Mouse (Mus musculus): ENCODE data around the gene Tjp1. TPM values are rescaled to one million over a fixed set of nuclear protein-coding genes. Genes with fewer than 3 reads are reported as not detected.
A peak's percentile ranks its signal among the peaks of the same experiment; 100 is the strongest.

The Tjp1 gene
- polyA plus RNA-seq, 1 experiment from 2014 or later: 19.7 TPM

DNA sequence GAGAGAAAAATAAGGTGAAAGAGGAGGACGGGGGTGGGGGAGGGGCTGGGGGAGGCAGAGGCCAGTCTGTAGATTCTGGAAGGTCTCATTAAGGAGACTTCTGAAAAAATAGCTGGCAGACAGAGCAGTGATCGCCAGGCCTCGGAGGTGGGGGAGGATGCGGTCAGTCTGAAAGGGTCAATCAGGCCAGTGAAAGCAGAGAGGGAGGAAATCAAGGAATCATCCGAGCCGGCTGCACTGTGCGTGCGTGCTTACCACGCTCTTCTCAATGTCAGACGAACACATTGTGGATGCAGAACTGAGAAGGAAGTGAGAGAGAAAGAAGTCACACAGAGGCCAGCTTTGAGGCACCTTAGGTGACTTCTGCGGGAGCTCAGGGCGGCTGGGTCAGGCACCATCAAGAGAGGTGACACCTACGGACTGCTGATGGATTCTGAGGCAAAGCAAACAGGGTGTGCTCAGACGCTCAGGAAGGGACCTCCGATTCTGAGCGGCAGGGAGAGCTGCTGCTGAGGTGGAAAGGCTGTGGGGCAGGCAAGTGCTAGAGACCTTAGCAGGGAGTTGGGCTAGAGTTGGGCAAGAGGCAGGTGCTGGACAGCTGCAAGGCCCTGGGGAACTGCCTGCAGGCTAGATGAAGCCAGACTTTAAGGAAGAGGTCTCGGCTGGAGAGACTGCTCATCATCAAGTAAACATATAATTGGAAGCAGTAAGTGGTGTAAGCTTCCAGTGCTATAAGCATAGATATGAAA is 133.7 kb downstream of the Tjp1 start:
- no peaks in the 10 kb centered on the region for H3K36me3 ChIP-seq (ENCODE audit: control insufficient read depth, insufficient read depth)
- no peak overlapping the region for H3K27ac ChIP-seq (ENCODE audit: low read length)
- no peak overlapping the region for H3K4me3 ChIP-seq (ENCODE audit: low read length)
- H3K9ac ChIP-seq (ENCODE audit: low read length): peak overlapping the region; percentile 6; the same call in 1 of the 2 replicates
- 10% methylated on average over 17 of the region's 17 CpGs for WGBS
- H3K9me3 ChIP-seq (replicated peaks; ENCODE audit: control insufficient read depth, low read length): no peaks in the 10 kb centered on the region
- peaks cover 16% of the 10 kb centered on the region for H3K4me1 ChIP-seq (ENCODE audit: control insufficient read depth, insufficient read depth, low read length)
- peak; percentile 37; the same call in 1 of the 2 replicates for ATAC-seq (replicated peaks; ENCODE audit: extremely low read depth, insufficient read depth, low FRiP score)
- H3K27me3 ChIP-seq (ENCODE audit: control insufficient read depth, insufficient read depth, low read length): no peaks in the 10 kb centered on the region
- H3K4me2 ChIP-seq (ENCODE audit: low read depth, low read length): peak overlapping the region; percentile 33

DNA sequence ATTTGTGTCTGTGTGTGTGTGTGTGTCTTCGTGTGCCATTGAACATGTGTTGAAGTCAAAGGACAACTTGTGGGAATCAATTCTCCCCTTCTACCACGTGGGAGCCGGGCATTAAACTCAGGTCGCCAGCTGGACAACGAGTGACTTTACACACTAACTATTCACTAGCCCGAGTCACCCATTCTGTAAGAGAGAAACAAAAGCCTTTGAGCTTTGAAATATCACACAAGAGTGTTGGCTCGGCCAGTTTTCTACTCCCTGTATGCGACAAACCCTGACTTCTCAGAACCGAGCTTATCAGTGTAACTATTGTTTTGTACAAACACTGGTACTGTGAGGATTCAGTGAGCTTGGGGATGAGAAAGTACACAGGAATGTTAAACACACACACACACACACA is 134.6 kb downstream of the Tjp1 start:
- 61% methylated on average over 9 of the region's 9 CpGs for WGBS

GRCm38 (mm10) chr7:65389539-65389938 is 138.0 kb downstream of the Tjp1 start:
- H3K4me2 ChIP-seq (ENCODE audit: low read depth, low read length): no peak overlapping the region
- H3K4me3 ChIP-seq (ENCODE audit: low read length): no peak overlapping the region
- H3K4me1 ChIP-seq (ENCODE audit: control insufficient read depth, insufficient read depth, low read length): peaks cover 19% of the 10 kb centered on the region
- no peaks in the 10 kb centered on the region for H3K9me3 ChIP-seq (replicated peaks; ENCODE audit: control insufficient read depth, low read length)
- no peak overlapping the region for H3K9ac ChIP-seq (ENCODE audit: low read length)
- no peaks in the 10 kb centered on the region for H3K36me3 ChIP-seq (ENCODE audit: control insufficient read depth, insufficient read depth)
- 88% methylated on average over 7 of the region's 7 CpGs for WGBS
- H3K27ac ChIP-seq (ENCODE audit: low read length): no peak overlapping the region
- H3K27me3 ChIP-seq (ENCODE audit: control insufficient read depth, insufficient read depth, low read length): no peaks in the 10 kb centered on the region
- no peak for ATAC-seq (replicated peaks; ENCODE audit: extremely low read depth, insufficient read depth, low FRiP score)

More for the DNA sequence above, 134.6 kb downstream of the Tjp1 start:
- no peaks in the 10 kb centered on the region for H3K9me3 ChIP-seq (replicated peaks; ENCODE audit: control insufficient read depth, low read length)
- no peaks in the 10 kb centered on the region for H3K36me3 ChIP-seq (ENCODE audit: control insufficient read depth, insufficient read depth)
- H3K9ac ChIP-seq (ENCODE audit: low read length): no peak overlapping the region
- H3K27ac ChIP-seq (ENCODE audit: low read length): no peak overlapping the region
- no peak overlapping the region for H3K4me3 ChIP-seq (ENCODE audit: low read length)
- H3K4me1 ChIP-seq (ENCODE audit: control insufficient read depth, insufficient read depth, low read length): peaks cover 23% of the 10 kb centered on the region
- no peaks in the 10 kb centered on the region for H3K27me3 ChIP-seq (ENCODE audit: control insufficient read depth, insufficient read depth, low read length)
- H3K4me2 ChIP-seq (ENCODE audit: low read depth, low read length): no peak overlapping the region
- ATAC-seq (replicated peaks; ENCODE audit: extremely low read depth, insufficient read depth, low FRiP score): no peak

GRCm38 (mm10) chr7:65388243-65389013 is 139.2 kb downstream of the Tjp1 start:
- Histone ChIP-seq H3K27me3 (ENCODE audit: control insufficient read depth, insufficient read depth, low read length) (no peaks in the 10 kb centered on the region), H3K9me3 (replicated peaks; ENCODE audit: control insufficient read depth, low read length) (no peaks in the 10 kb centered on the region), H3K4me2 (ENCODE audit: low read depth, low read length) (peak overlapping the region; percentile 21; the same call in 1 of the 2 replicates), H3K4me1 (ENCODE audit: control insufficient read depth, insufficient read depth, low read length) (peaks cover 9% of the 10 kb centered on the region), H3K4me3 (ENCODE audit: low read length) (no peak overlapping the region), H3K36me3 (ENCODE audit: control insufficient read depth, insufficient read depth) (no peaks in the 10 kb centered on the region), H3K27ac (ENCODE audit: low read length) (peak overlapping the region; percentile 82), H3K9ac (ENCODE audit: low read length) (peak overlapping the region; percentile 46)
- ATAC-seq (replicated peaks; ENCODE audit: extremely low read depth, insufficient read depth, low FRiP score): peak; percentile 93
- 58% methylated on average over 8 of the region's 8 CpGs for WGBS

- 83% methylated on average over 7 of the region's 7 CpGs for WGBS
- H3K9me3 ChIP-seq (replicated peaks; ENCODE audit: control insufficient read depth, low read length): no peaks in the 10 kb centered on the region
- no peak overlapping the region for H3K9ac ChIP-seq (ENCODE audit: low read length)
- no peak for ATAC-seq (replicated peaks; ENCODE audit: extremely low read depth, insufficient read depth, low FRiP score)
- no peak overlapping the region for H3K4me2 ChIP-seq (ENCODE audit: low read depth, low read length)
- peak overlapping the region; percentile 82 for H3K27ac ChIP-seq (ENCODE audit: low read length)
- H3K27me3 ChIP-seq (ENCODE audit: control insufficient read depth, insufficient read depth, low read length): no peaks in the 10 kb centered on the region
- H3K4me3 ChIP-seq (ENCODE audit: low read length): no peak overlapping the region
- H3K4me1 ChIP-seq (ENCODE audit: control insufficient read depth, insufficient read depth, low read length): peaks cover 16% of the 10 kb centered on the region
- no peaks in the 10 kb centered on the region for H3K36me3 ChIP-seq (ENCODE audit: control insufficient read depth, insufficient read depth)
Measured at GRCm38 (mm10) chr7:65387560-65388175, 139.9 kb downstream of the Tjp1 start.

GRCm38 (mm10) chr7:65384775-65385174 is 142.8 kb downstream of the Tjp1 start:
- H3K27ac ChIP-seq (ENCODE audit: low read length): no peak overlapping the region
- WGBS: 90% methylated on average over 7 of the region's 7 CpGs
- ATAC-seq (replicated peaks; ENCODE audit: extremely low read depth, insufficient read depth, low FRiP score): no peak
- H3K4me1 ChIP-seq (ENCODE audit: control insufficient read depth, insufficient read depth, low read length): peaks cover 22% of the 10 kb centered on the region
- H3K27me3 ChIP-seq (ENCODE audit: control insufficient read depth, insufficient read depth, low read length): no peaks in the 10 kb centered on the region
- H3K36me3 ChIP-seq (ENCODE audit: control insufficient read depth, insufficient read depth): no peaks in the 10 kb centered on the region
- H3K4me2 ChIP-seq (ENCODE audit: low read depth, low read length): no peak overlapping the region
- no peak overlapping the region for H3K9ac ChIP-seq (ENCODE audit: low read length)
- H3K9me3 ChIP-seq (replicated peaks; ENCODE audit: control insufficient read depth, low read length): no peaks in the 10 kb centered on the region
- H3K4me3 ChIP-seq (ENCODE audit: low read length): no peak overlapping the region

DNA sequence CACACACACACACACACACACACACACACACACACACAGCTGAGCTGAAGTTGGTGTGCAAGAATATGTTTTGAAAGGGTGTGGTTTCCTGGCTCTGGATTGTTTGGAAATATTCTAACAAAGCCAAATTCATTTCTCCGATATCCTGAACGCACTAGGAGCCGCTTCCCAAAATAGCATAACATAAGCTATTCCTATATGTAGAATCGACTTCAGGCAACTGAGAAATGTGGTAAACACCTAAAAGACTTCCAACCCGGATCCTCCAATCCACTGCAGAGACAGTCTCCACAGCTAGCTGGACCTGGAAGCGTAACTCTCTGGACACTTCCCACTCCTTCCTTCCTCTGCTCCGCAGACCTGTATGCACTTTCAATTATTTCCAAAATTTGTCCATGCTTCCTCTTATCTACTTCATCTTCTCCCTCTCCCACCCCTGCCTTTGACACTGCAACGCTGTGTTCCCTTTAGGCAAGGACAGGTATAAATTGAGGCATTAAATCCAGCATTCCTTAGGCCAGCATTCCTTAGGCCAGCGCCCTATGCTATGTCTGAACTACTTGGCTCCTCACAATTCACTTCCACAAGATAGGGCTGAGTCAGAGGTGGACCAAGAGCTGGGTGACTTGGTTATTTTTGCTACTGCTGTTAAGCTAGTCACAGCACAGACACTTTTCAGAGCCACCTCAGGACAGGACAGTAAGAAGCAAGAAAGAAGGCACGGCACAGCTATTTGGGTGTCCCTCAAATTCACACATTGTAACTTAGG is 144.9 kb downstream of the Tjp1 start:
- peak; percentile 33; the same call in 1 of the 2 replicates for ATAC-seq (replicated peaks; ENCODE audit: extremely low read depth, insufficient read depth, low FRiP score)

DNA sequence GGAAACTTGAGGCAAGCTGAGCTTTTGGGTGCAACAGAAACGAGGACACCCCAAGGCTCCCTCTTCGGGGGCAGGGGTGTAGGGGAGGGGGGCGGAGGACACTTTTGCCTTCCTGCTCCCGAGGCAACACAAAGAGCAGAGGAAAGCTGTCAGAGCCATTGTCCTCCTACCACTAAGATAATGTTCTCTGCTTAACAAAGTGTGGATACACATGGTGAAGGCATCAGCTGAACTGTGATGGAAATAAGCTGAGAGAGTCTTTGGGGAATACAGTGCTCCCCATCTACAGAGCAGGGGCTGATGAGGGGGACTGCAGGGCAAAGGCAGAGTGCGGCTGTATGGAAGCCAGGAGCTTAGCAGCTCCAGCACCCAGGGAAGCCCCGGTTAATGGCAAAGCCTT is 145.7 kb downstream of the Tjp1 start:
- Histone ChIP-seq H3K9me3 (replicated peaks; ENCODE audit: control insufficient read depth, low read length) (no peaks in the 10 kb centered on the region), H3K9ac (ENCODE audit: low read length) (no peak overlapping the region), H3K4me3 (ENCODE audit: low read length) (no peak overlapping the region), H3K4me2 (ENCODE audit: low read depth, low read length) (no peak overlapping the region), H3K36me3 (ENCODE audit: control insufficient read depth, insufficient read depth) (no peaks in the 10 kb centered on the region), H3K27me3 (ENCODE audit: control insufficient read depth, insufficient read depth, low read length) (no peaks in the 10 kb centered on the region), H3K27ac (ENCODE audit: low read length) (peak overlapping the region; percentile 62; the same call in 1 of the 2 replicates), H3K4me1 (ENCODE audit: control insufficient read depth, insufficient read depth, low read length) (peaks cover 15% of the 10 kb centered on the region)
- 42% methylated on average over 6 of the region's 6 CpGs for WGBS
- ATAC-seq (replicated peaks; ENCODE audit: extremely low read depth, insufficient read depth, low FRiP score): no peak; the same call in 1 of the 2 replicates

More for the DNA sequence above, 144.9 kb downstream of the Tjp1 start:
- Histone ChIP-seq H3K9ac (ENCODE audit: low read length) (no peak overlapping the region), H3K27ac (ENCODE audit: low read length) (peak overlapping the region; percentile 77), H3K9me3 (replicated peaks; ENCODE audit: control insufficient read depth, low read length) (no peaks in the 10 kb centered on the region), H3K36me3 (ENCODE audit: control insufficient read depth, insufficient read depth) (no peaks in the 10 kb centered on the region), H3K4me1 (ENCODE audit: control insufficient read depth, insufficient read depth, low read length) (peaks cover 15% of the 10 kb centered on the region), H3K4me3 (ENCODE audit: low read length) (no peak overlapping the region), H3K27me3 (ENCODE audit: control insufficient read depth, insufficient read depth, low read length) (no peaks in the 10 kb centered on the region), H3K4me2 (ENCODE audit: low read depth, low read length) (no peak overlapping the region)
- WGBS: 43% methylated on average over 10 of the region's 10 CpGs
